28 mouse cellular contexts compared by ENCODE assay signal in genomic region chr8:71550754-71551153, GRCm38 (mm10). TPM values are rescaled to one million over a fixed set of nuclear protein-coding genes. Genes with fewer than 3 reads are reported as not detected.
A peak's percentile ranks its signal among the peaks of the same experiment; 100 is the strongest.
DNase-seq lines count a peak whose midpoint lies in the region; ATAC-seq and TF ChIP-seq lines count a peak whose summit lies in the region.
"Had no signal": no experiment of that assay in that cellular context is flagged by ENCODE, and none has a peak within 500 bp of the region (broad histone marks: within the 10 kb centered on the region; RNA-seq: fewer than 3 reads in every experiment).

No protein-coding gene starts in this region.

- no peaks in the 10 kb centered on the region for H3K9me3 ChIP-seq in kidney, embryonic 15.5 days (replicated peaks)
- H3K9me3 ChIP-seq in lung, postnatal 0 days (ENCODE audit: low read length), result no peaks in the 10 kb centered on the region
- H3K9me3 ChIP-seq: forebrain, embryonic 10.5 days; forebrain, embryonic 13.5 days; G1E; hindbrain, embryonic 12.5 days had no signal

- ATAC-seq in kidney, embryonic 15.5 days (replicated peaks; ENCODE audit: low FRiP score), result no peak
- ATAC-seq in lung, postnatal 0 days, result peak; percentile 57
- ATAC-seq: forebrain, embryonic 13.5 days; forebrain, embryonic 16.5 days; Patski had no signal

- no peak overlapping the region for H3K4me3 ChIP-seq in kidney, embryonic 15.5 days (replicated peaks)
- H3K4me3 ChIP-seq in lung, postnatal 0 days (ENCODE audit: low read depth, low read length), result no peak overlapping the region
- H3K4me3 ChIP-seq: forebrain, embryonic 10.5 days; forebrain, embryonic 13.5 days; gastrocnemius, adult 2 months; hindbrain, embryonic 12.5 days had no signal

- H3K9ac ChIP-seq in kidney, embryonic 15.5 days, result no peak overlapping the region
- no peak overlapping the region for H3K9ac ChIP-seq in lung, postnatal 0 days (replicated peaks; ENCODE audit: low read depth)
- H3K9ac ChIP-seq: hindbrain, embryonic 12.5 days had no signal

- no peaks in the 10 kb centered on the region for H3K27me3 ChIP-seq in kidney, embryonic 15.5 days
- no peaks in the 10 kb centered on the region for H3K27me3 ChIP-seq in lung, postnatal 0 days (replicated peaks; ENCODE audit: insufficient read depth, low read length)
- H3K27me3 ChIP-seq: CH12.LX, Patski had no signal

- H3K36me3 ChIP-seq in kidney, embryonic 15.5 days, result peaks cover 31% of the 10 kb centered on the region
- no peaks in the 10 kb centered on the region for H3K36me3 ChIP-seq in lung, postnatal 0 days (ENCODE audit: insufficient read depth, low read length)

- TF ChIP-seq CTCF in lung, postnatal 0 days (IDR thresholded peaks at IDR 0.05), result no peak

- no peak for DNase-seq in kidney, postnatal 4 days
- DNase-seq in lung, postnatal 0 days (ENCODE audit: low spot score), result no peak
- DNase-seq in lung, postnatal 36 days, result no peak
- peak; percentile 64 for DNase-seq in thymus, postnatal 14 days
- DNase-seq in thymus, postnatal 4 days, result peak; percentile 53
- DNase-seq in left cerebral cortex, adult 8-10 months (ENCODE audit: low spot score in 2 of 2), result no peak
- DNase-seq: adrenal gland, postnatal 10 days; adrenal gland, postnatal 36 days; B cell, adult 2 months; cerebellum, adult 18-20 months; cerebellum, adult 9-10 months; cerebellum, postnatal 14 days; gastrocnemius, adult 2 months; gastrocnemius, postnatal 14 days; heart, adult 11 months had no signal

- H3K4me2 ChIP-seq in kidney, embryonic 15.5 days, result no peak overlapping the region
- no peak overlapping the region for H3K4me2 ChIP-seq in lung, postnatal 0 days (replicated peaks; ENCODE audit: low read depth, low read length)
- H3K4me2 ChIP-seq: forebrain, embryonic 13.5 days; heart, embryonic 11.5 days; hindbrain, embryonic 12.5 days had no signal

- H3K4me1 ChIP-seq in kidney, embryonic 15.5 days, result peaks cover 29% of the 10 kb centered on the region
- H3K4me1 ChIP-seq in lung, postnatal 0 days (ENCODE audit: insufficient read depth, low read depth, low read length), result no peaks in the 10 kb centered on the region
- H3K4me1 ChIP-seq: forebrain, embryonic 10.5 days; forebrain, embryonic 13.5 days; hindbrain, embryonic 12.5 days had no signal

- no peak for TF ChIP-seq EP300 in lung, postnatal 0 days (IDR thresholded peaks at IDR 0.05)

- WGBS in kidney, embryonic 15.5 days, result 65% methylated on average over 7 of the region's 7 CpGs
- WGBS in lung, postnatal 0 days, result 46% methylated on average over 7 of the region's 7 CpGs

- H3K27ac ChIP-seq in kidney, embryonic 15.5 days, result peak overlapping the region; percentile 62
- no peak overlapping the region for H3K27ac ChIP-seq in lung, postnatal 0 days (ENCODE audit: low read length)
- H3K27ac ChIP-seq: forebrain, embryonic 10.5 days; forebrain, embryonic 13.5 days; gastrocnemius, adult 2 months; hindbrain, embryonic 12.5 days had no signal

RNA-seq across cellular contexts. Expression of gene Tmem221, which starts 7.9 kb away (rescaled TPM):
- 10.6 and 12.8 TPM in 2 replicates for polyA plus RNA-seq in kidney, embryonic 15.5 days (2015; fragmentation: Nextera tagmentation; extraction: Ambion mirVana)
- 8.5 and 8.7 TPM in 2 replicates for polyA plus RNA-seq in lung, postnatal 0 days (2015; fragmentation: Nextera tagmentation; extraction: Ambion mirVana)
- total RNA-seq in left cerebral cortex, adult 8-10 months (2022), result under 1 TPM in 2 of 4 experiments, not detected in 2; 0.27 to 0.70 TPM
- total RNA-seq: G1E; gastrocnemius, adult 2 months; hematopoietic stem cell, adult 5-6 weeks had no signal
- polyA plus RNA-seq: forebrain, embryonic 13.5 days; G1E had no signal

RNA-seq across cellular contexts. Expression of gene Mvb12a, which starts 8.0 kb away (rescaled TPM):
- 98.3 and 99.8 TPM in 2 replicates for polyA plus RNA-seq in kidney, embryonic 15.5 days (2015; fragmentation: Nextera tagmentation; extraction: Ambion mirVana)
- 103 and 112 TPM in 2 replicates for polyA plus RNA-seq in lung, postnatal 0 days (2015; fragmentation: Nextera tagmentation; extraction: Ambion mirVana)
- 10 to 100 TPM; 38.0 to 44.2 (median 39.9) TPM for total RNA-seq in left cerebral cortex, adult 8-10 months (2022)

RNA-seq across cellular contexts. Expression of gene Bst2, which starts 13.5 kb away (rescaled TPM):
- 50.2 and 53.0 TPM in 2 replicates for polyA plus RNA-seq in kidney, embryonic 15.5 days (2015; fragmentation: Nextera tagmentation; extraction: Ambion mirVana)
- polyA plus RNA-seq in lung, postnatal 0 days (2015; fragmentation: Nextera tagmentation; extraction: Ambion mirVana), result 86.2 and 99.8 TPM in 2 replicates
- 10 to 100 TPM in 1 of 4 experiments, 1 to 10 TPM in 3; 4.1 to 11.8 (median 6.4) TPM for total RNA-seq in left cerebral cortex, adult 8-10 months (2022)

RNA-seq across cellular contexts. Expression of gene Nxnl1, which starts 15.6 kb away (rescaled TPM):
- polyA plus RNA-seq in kidney, embryonic 15.5 days (2015; fragmentation: Nextera tagmentation; extraction: Ambion mirVana), result 0.18 and 0.36 TPM in 2 replicates
- polyA plus RNA-seq in lung, postnatal 0 days (2015; fragmentation: Nextera tagmentation; extraction: Ambion mirVana), result 0.11 and 0.13 TPM in 2 replicates
- total RNA-seq in left cerebral cortex, adult 8-10 months (2022), result under 1 TPM in 2 of 4 experiments, not detected in 2; 0.17 to 0.21 TPM
- total RNA-seq: G1E; gastrocnemius, adult 2 months had no signal
- polyA plus RNA-seq: embryonic facial prominence, embryonic 11.5 days; forebrain, embryonic 10.5 days; forebrain, embryonic 13.5 days; forebrain, embryonic 16.5 days; frontal cortex, adult 2 months; G1E; heart, embryonic 11.5 days; heart, embryonic 14.5 days; hindbrain, embryonic 12.5 days had no signal

RNA-seq across cellular contexts. Expression of gene Slc27a1, which starts 17.9 kb away (rescaled TPM):
- polyA plus RNA-seq in kidney, embryonic 15.5 days (2015; fragmentation: Nextera tagmentation; extraction: Ambion mirVana), result 44.5 and 45.3 TPM in 2 replicates
- 26.9 and 27.7 TPM in 2 replicates for polyA plus RNA-seq in lung, postnatal 0 days (2015; fragmentation: Nextera tagmentation; extraction: Ambion mirVana)
- total RNA-seq in left cerebral cortex, adult 8-10 months (2022), result 100 to 1,000 TPM in 1 of 4 experiments, 10 to 100 TPM in 3; 94.4 to 105 (median 97.5) TPM
- polyA plus RNA-seq: G1E had no signal

Comparison
In these comparisons a context has a peak if more than half of its experiments do, and no peak if none do; other contexts are left out.
1. DNase-seq: peak in thymus, postnatal 14 days (single experiment) and thymus, postnatal 4 days (single experiment); none in kidney, postnatal 4 days (0 of 2), lung, postnatal 0 days (single experiment), lung, postnatal 36 days (single experiment) and left cerebral cortex, adult 8-10 months (0 of 2).